In the genomic region with DNA sequence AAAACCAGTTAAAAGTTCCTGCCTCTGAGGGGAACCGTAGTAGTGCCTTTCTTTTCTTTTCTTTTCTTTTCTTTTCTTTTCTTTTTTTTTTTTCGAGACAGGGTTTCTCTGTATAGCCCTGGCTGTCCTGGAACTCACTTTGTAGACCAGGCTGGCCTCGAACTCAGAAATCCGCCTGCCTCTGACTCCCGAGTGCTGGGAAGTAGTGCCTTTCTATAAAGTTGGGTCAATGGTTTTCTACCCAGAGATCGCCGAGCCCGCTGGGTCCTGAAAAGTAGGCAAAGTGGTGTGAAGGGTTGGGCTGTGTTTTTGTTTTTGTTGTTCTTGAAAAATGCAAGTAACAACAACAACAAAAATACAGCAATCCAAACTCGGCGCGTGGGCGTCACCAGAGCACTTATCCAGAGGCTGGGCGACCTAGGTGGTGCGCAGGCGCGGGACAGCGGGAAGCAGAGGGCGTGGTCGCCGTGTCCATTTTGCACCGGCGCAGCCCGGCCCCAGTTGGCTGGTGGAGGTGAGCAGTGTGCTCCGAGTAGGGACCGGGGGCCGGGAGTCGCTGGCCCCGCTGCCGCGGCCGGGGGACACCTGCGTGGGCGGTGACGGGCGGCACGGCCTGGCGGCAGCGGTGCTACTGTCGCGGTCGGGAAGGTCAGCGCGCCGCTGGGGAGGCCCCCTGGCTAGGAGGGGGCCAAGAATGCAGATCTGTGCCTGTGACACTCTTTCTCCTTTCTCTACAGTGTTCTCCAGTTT, we compare ENCODE assay signal across 8 mouse cellular contexts. TPM values are rescaled to one million over a fixed set of nuclear protein-coding genes. Genes with fewer than 3 reads are reported as not detected.
DNase-seq lines count a peak whose midpoint lies in the region; ATAC-seq lines count a peak whose summit lies in the region.

No protein-coding gene starts in this region.

- H3K4me3 ChIP-seq in intestine, embryonic 14.5 days (ENCODE audit: low read depth, low read length) = peak overlapping the region; percentile 72

- peak overlapping the region; percentile 75 for H3K9ac ChIP-seq in intestine, embryonic 14.5 days (ENCODE audit: low read length)

- peak; percentile 89 for ATAC-seq in intestine, embryonic 14.5 days (replicated peaks; ENCODE audit: low FRiP score, low TSS enrichment, low read depth)

- peak; percentile 94 to 97 for DNase-seq in adrenal gland, adult (ENCODE audit: inconsistent age in 2 of 2, low spot score in 1 of 2)
- peak; percentile 90 for DNase-seq in embryo, embryonic 10.5 days (ENCODE audit: low spot score)
- peak; percentile 91 for DNase-seq in gastrocnemius, postnatal 14 days
- DNase-seq in intestine, embryonic 14.5 days (ENCODE audit: low spot score) = peak; percentile 92
- DNase-seq in left cerebral cortex, postnatal 14 days (ENCODE audit: low spot score in 2 of 2) = peak; percentile 84 to 88
- peak; percentile 90 for DNase-seq in mesoderm, embryonic 11.5 days (ENCODE audit: low read depth, low spot score)
- peak; percentile 84 to 86 for DNase-seq in right cerebral cortex, postnatal 36 days (ENCODE audit: low spot score in 2 of 2)
- DNase-seq in yolk sac, embryonic 10.5 days (ENCODE audit: low spot score) = peak; percentile 91

- no peaks in the 10 kb centered on the region for H3K9me3 ChIP-seq in intestine, embryonic 14.5 days (ENCODE audit: control insufficient read depth, low read length)

- intact Hi-C loops in gastrocnemius, postnatal 14 days (cut with DNase I; ENCODE audit: low total_unique reads) = no loop called here
- intact Hi-C loops in left cerebral cortex, postnatal 14 days (cut with DNase I) = no loop called here

- H3K27ac ChIP-seq in intestine, embryonic 14.5 days (ENCODE audit: low read depth) = peak overlapping the region; percentile 54; the same call in 1 of the 2 replicates

- H3K4me1 ChIP-seq in intestine, embryonic 14.5 days (replicated peaks; ENCODE audit: control insufficient read depth, insufficient read depth, low read length) = peaks cover 8% of the 10 kb centered on the region; the same call in 1 of the 2 replicates

- 5% methylated on average over 44 of the region's 44 CpGs for WGBS in intestine, embryonic 14.5 days

- peak overlapping the region; percentile 56 for H3K4me2 ChIP-seq in intestine, embryonic 14.5 days (ENCODE audit: low read length)

- H3K27me3 ChIP-seq in intestine, embryonic 14.5 days (replicated peaks; ENCODE audit: control insufficient read depth, insufficient read depth, low read length) = no peaks in the 10 kb centered on the region

- peaks cover 4% of the 10 kb centered on the region; the same call in 1 of the 2 replicates for H3K36me3 ChIP-seq in intestine, embryonic 14.5 days (ENCODE audit: control insufficient read depth, insufficient read depth, low read length)

RNA-seq across cellular contexts. Expression of gene Trim13, which starts 1.2 kb away (rescaled TPM):
- 10 to 100 TPM in 1 of 2 experiments, 1 to 10 TPM in 1; 8.0 to 15.8 TPM for total RNA-seq in gastrocnemius, postnatal 14 days (2021)
- 13.2 and 14.0 TPM in 2 replicates for polyA plus RNA-seq in intestine, embryonic 14.5 days (2014; fragmentation: Nextera tagmentation; extraction: Ambion mirVana)
- total RNA-seq in left cerebral cortex, postnatal 14 days (2021) = 10 to 100 TPM; 10.1 to 11.4 TPM

RNA-seq across cellular contexts. Expression of gene Kcnrg, which starts 8.0 kb away (rescaled TPM):
- total RNA-seq in gastrocnemius, postnatal 14 days (2021) = under 1 TPM; 0.16 to 0.27 TPM
- 0.32 and 0.73 TPM in 2 replicates for polyA plus RNA-seq in intestine, embryonic 14.5 days (2014; fragmentation: Nextera tagmentation; extraction: Ambion mirVana)
- under 1 TPM; 0.64 to 0.74 TPM for total RNA-seq in left cerebral cortex, postnatal 14 days (2021)

RNA-seq across cellular contexts. Expression of gene Spryd7, which starts 42.5 kb away (rescaled TPM):
- total RNA-seq in gastrocnemius, postnatal 14 days (2021) = 10 to 100 TPM; 38.7 to 47.8 TPM
- polyA plus RNA-seq in intestine, embryonic 14.5 days (2014; fragmentation: Nextera tagmentation; extraction: Ambion mirVana) = 19.6 and 20.9 TPM in 2 replicates
- total RNA-seq in left cerebral cortex, postnatal 14 days (2021) = 10 to 100 TPM; 43.2 to 45.9 TPM

Comparison
In these comparisons a context has a peak if more than half of its experiments do, and no peak if none do; other contexts are left out.
1. Peak in every context shown above with its lines: DNase-seq, ATAC-seq, H3K4me3 ChIP-seq and H3K27ac ChIP-seq.